Mouse (Mus musculus): ENCODE results near the gene Cldn22.

The Cldn22 gene

GRCm38 (mm10) chr8:47833944-47834343, 9.7 kb downstream of the Cldn22 start:
- no peak for DNase-seq

- DNase-seq, result no peak
These were observed 18.8 kb downstream of the Cldn22 start for GRCm38 (mm10) chr8:47843063-47843462.

GRCm38 (mm10) chr8:47843651-47844050, 19.4 kb downstream of the Cldn22 start:
- DNase-seq, result no peak

- DNase-seq, result no peak
These were observed 21.7 kb downstream of the Cldn22 start for GRCm38 (mm10) chr8:47845956-47846355.

- no peak for DNase-seq
These were observed 22.9 kb downstream of the Cldn22 start for GRCm38 (mm10) chr8:47847161-47847560.

- DNase-seq, result no peak
These were observed 23.6 kb downstream of the Cldn22 start for GRCm38 (mm10) chr8:47847931-47848330.

GRCm38 (mm10) chr8:47849842-47850241, 25.6 kb downstream of the Cldn22 start:
- no peak for DNase-seq

GRCm38 (mm10) chr8:47851824-47852502, 27.7 kb downstream of the Cldn22 start:
- DNase-seq, result peak; percentile 37

- no peak for DNase-seq
These were observed 28.5 kb downstream of the Cldn22 start for GRCm38 (mm10) chr8:47852737-47853136.

- DNase-seq, result no peak
These were observed 29.1 kb downstream of the Cldn22 start for GRCm38 (mm10) chr8:47853356-47853755.

- peak; percentile 60 for DNase-seq
These were observed 35.0 kb downstream of the Cldn22 start for GRCm38 (mm10) chr8:47859259-47859658.

- DNase-seq, result no peak
These were observed 42.3 kb downstream of the Cldn22 start for GRCm38 (mm10) chr8:47866568-47866967.

- DNase-seq, result peak; percentile 86
These were observed 42.8 kb downstream of the Cldn22 start for GRCm38 (mm10) chr8:47867067-47867466.

- peak; percentile 47 for DNase-seq
These were observed 48.3 kb downstream of the Cldn22 start for GRCm38 (mm10) chr8:47872361-47873107.

GRCm38 (mm10) chr8:47874497-47875178, 50.4 kb downstream of the Cldn22 start:
- no peak for DNase-seq

Data from right cerebral cortex, adult 18-20 months (tissue).